Mouse (Mus musculus) spleen, postnatal 14 days (tissue): ENCODE data around the gene Pik3cd.

Experiments
- DNase-seq, 2 experiments: peaks; one replicate each; pipeline ENCODE4 v3.0.0; 2021 to 2022; ENCODE audit warnings: low spot score in 2 of 2

The Pik3cd gene

DNA sequence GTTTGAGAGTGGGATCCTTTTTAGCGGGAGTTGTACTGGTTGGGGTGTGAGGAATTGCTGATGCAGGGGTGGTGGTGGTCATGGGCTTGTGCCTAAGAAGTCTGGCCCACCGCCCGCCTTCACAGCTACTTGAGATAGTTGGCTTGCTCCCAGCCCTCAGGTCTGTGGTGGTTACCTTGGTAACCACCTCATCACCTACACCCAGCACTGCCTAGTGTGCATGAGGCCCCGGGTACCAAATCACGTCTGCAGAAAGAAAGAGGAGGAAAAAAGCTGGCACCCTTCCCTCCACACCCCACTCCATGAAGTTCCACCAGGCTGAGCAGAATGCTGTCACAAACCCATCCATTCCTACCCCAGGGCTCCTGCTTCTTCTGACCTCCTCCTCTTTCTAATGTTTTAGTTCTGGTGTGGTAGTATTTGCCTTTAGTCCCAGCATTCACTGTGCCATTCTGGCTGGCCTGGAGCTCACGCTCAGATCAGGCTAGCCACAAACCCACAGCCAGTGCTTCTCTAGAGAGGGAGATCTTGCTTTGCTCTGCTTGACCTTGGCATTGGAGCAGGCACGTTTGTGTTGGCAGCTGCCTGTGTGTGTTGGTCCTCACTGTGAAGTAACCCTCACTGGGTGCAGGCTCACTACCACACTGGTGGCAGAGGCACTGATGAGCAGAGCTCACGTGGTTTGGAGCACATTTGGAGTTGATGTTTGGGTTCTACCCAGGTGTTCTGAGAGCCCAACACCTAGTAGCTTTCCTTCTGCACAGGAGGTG lies 92.9 kb downstream of the Pik3cd start:
- no peak for DNase-seq

GRCm38 (mm10) chr4:149608309-149608638 lies 94.1 kb downstream of the Pik3cd start:
- no peak for DNase-seq

GRCm38 (mm10) chr4:149607591-149608308 lies 94.6 kb downstream of the Pik3cd start:
- no peak for DNase-seq

DNA sequence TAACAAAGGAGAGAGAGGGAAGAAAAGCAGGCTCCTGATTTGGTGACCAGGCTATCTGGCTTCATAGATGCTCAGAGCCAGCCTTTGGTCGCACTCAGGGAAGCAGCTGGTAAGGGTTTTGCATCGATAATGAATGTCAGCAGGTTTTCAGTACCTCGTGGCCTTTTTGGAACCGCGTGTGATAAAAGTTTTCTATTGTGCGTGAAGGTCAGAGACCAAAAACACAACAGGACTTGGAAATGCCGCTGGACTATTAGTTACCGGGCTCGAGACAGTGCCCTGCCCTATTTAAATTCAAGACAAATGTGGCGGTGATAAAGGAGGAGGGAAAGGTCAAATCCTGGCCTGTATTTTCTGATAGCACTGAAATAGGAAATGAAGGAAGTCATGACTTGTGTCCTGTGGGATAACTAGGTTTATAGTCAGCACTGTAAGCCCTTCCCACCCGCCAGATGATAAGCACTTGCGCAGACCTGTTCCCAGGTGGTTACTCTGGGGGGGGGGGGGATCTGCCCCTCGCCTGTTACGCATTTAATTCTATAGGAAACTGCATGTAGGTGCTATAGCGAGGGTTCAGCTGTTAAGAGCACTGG lies 95.5 kb downstream of the Pik3cd start:
- DNase-seq, result no peak

DNA sequence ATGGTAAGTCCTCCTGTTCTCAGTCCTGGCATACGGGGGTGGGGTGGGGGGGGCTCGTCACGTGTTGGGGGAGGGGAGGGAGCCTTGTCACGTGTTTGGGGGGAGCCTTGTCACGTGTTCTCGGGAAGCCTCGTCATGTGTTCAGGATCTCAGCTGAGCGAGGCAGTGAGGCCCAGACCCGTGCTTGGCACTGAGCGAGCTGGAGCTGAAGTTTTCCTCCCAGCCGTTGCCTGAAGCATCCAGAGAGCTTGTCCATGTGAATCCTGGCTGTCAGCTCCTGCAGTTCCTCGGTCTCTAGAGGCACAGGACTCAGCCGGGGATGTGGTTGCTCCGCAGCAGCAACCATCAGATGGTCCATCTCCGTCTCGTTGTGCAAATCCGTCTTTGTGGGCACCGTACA lies 96.3 kb downstream of the Pik3cd start:
- DNase-seq, result no peak

DNA sequence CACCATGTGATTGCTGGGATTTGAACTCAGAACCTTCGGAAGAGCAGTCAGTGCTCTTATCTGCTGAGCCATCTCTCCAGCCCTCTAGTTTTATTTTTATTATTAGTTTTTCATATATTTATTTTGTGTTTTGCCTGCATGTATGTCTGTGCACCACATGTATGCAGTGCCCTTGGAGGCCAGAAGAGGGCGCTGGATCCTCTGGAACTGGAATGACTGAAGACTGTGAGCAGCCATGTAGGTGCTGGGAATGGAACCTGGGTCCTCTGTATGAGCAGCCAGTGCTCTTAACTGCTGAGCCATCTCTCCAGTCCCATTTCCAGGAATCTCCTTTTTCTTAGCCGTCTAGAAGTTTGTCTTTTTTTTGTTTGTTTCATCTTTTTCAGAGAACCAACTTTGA lies 97.9 kb downstream of the Pik3cd start:
- DNase-seq, result no peak

DNA sequence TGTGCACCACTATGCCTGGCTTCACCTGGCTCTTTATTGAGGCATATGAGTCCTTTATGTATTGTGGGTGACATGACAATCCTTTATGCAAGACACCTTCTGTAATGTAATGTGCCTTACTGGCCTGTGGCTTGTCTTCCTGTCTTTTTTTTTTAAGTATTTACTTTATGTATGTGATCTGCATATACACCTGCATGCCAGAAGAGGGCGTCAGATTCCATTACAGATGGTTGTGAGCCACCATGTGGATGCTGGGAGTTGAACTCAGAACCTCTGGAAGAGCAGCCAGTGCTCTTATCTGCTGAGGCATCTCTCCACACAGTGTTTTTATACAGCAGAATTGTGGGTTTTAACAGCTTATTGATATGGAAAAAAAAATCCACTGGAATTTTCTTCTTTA lies 98.5 kb downstream of the Pik3cd start:
- no peak for DNase-seq

DNA sequence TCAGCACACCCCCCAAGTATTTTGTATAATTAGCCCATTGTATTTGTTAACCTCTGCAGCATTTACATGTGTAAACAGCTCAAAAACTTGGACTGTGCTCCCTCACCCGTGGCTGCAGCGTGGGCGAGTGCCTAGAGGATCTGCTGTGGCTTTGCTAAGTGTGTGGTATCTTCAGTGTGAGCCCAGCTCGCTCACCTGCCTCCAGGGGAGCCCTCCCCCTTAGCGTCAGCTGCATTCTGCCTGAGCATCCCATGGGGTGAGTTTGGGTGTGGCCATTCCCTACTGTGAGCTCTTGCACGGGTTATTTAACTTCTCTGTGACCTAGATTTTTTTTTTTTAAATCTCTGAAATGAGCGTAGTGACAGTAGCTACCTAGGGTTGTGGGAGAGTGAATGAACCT lies 100.1 kb downstream of the Pik3cd start:
- DNase-seq, result no peak

DNA sequence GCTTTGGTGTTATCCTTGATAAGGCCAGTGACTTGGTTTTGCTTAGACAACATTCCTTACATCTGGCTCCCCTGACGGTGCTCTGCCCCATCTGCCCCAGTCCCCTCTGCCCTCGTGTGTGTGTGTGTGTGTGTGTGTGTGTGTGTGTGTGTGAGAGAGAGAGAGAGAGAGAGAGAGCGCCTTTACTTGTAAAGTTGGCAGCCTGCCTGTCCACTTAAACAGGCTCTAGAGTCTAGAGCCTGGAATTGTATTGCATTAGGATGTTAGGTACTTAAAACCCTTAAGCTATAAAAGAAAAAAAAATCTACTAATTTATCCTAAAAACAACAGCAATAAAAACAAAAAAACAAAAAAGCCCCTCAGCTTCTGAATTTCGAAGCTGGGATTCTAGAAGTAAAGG lies 100.9 kb downstream of the Pik3cd start:
- no peak for DNase-seq

DNA sequence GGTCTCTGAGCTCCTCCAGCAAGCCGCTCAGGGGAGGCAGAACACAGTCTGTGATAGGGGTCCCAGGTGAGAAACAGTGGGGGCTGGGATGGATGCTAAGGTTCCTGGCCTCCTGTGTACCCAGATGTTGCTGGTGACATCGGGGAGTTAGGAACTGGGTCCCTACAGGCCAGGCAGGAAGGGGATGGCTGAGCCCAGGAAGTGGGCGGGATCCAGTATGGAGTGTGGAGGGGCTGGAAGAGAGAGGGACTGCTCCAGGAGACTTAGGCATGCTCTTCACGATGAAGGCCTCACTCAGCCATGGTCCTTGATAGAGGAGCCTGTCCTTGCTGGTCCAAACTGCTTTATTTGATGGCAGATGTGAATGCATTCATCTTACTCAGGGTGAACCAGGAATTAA lies 102.2 kb downstream of the Pik3cd start:
- DNase-seq, result no peak

DNA sequence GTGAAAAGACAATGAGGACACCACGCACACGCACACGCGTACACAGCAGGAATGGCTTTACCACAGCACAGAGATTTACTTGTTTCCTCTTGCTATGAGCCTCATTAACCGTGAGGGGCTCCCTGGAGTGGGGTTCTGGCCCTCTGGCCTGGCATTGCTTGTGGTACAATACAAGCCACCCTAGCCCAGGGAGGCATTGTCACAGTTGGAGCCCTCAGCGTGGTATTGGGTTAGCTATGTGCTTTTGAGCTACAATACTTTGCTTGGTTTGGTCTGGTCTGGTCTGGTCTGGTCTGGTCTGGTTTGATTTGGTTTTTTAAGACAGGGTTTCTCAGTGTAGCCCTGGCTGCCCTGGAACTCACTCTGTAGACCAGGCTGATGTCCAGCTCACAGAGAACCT lies 102.8 kb downstream of the Pik3cd start:
- no peak for DNase-seq
